Mouse (Mus musculus) limb, embryonic 12.5 days (tissue): Measurements from ENCODE around the gene Ccdc149. TPM values are rescaled to one million over a fixed set of nuclear protein-coding genes. Genes with fewer than 3 reads are reported as not detected.

ENCODE experiments used
- polyA plus RNA-seq: library from polyadenylated mRNA; unstranded; fragments of >200 nt; fragmentation: Nextera tagmentation; extraction: Ambion mirVana; gene quantifications from 2 replicates; pipeline ENCODE4 v1.2.1, GENCODE M21; 2016

Gene Ccdc149
- polyA plus RNA-seq, 1 experiment from 2014 or later = 1.1 TPM

Other genes with a start within 250 kb of the Ccdc149 start
- gene Sod3, start 107.7 kb downstream of the Ccdc149 start, polyA plus RNA-seq = 0.18 TPM in 1 of 2 replicates, not detected in the other
- gene Lgi2, start 94.9 kb upstream of the Ccdc149 start, polyA plus RNA-seq = 1.2 and 1.3 TPM in 2 replicates
- 7.9 and 8.5 TPM in 2 replicates for gene Sepsecs, start 198.2 kb upstream of the Ccdc149 start, polyA plus RNA-seq